Mouse (Mus musculus) mouse embryonic stem cell (cell line): Measurements from ENCODE around the gene Gm21994.
"Not testable (repeated sequence)": the region's sequence is repeated elsewhere in the genome, so short reads cannot be mapped to it uniquely, and the experiment has no call there.

Source experiments
- in situ Hi-C, 2 experiments: fragments of 300-500 bp; cut with MboI; formaldehyde crosslinking; loops; 1 replicate in 1 of 2; 3 replicates in 1 of 2; pipeline ENCODE4 v1.14.3; 2019 to 2020; ENCODE audit warnings: low sequenced_read_pairs in 2 of 2, low pct_unique_long_range_greater_than_20kb in 1 of 2, mixed read lengths in 1 of 2; ENCODE audit not compliant: unreplicated experiment in 1 of 2

Gene Gm21994

DNA sequence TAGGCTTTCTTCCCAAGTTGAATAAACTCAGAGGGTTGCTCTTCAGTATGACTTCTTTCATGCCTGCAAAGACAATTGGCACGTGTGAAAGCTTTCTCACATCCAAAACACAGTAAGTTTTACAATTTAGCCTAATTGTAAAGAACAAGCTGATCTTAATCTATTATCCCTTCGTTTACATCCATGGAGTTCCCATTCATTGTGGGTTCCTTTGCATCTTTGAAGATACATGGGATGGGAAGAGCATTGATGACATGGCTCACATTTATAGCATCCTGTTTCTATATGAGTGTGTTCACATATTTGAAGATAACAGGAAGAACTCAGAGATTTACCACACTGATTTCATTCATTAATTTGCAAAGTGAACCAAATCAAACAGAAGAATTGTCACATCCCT is at the start of gene Gm21994:
Gene Gm21994, minus strand, starts transcription at position 101 of the 400 bp plus-strand sequence.
- in situ Hi-C loops = not testable (repeated sequence)

- in situ Hi-C loops = no loop called here
Measured at GRCm38 (mm10) chr2:150299096-150299495, 43.7 kb upstream of the Gm21994 start.

DNA sequence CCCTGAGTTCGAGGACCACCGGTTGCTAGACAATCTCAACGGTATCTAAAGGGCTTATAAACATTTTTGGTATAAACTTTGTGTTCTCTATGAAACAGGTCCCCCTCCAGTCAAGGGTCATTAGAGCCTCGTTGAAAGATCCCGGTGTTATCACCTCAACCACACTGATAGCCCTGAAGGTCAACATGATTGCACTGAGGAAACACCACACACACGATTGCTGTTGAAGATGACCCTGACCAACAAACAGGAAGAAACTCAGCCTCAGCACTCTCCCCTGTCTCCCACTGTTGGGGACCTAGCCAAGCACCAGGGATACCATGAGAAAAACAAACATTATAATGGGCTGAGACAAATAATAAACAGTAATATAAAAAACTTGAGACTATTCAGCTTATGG is 38.3 kb upstream of the Gm21994 start:
- in situ Hi-C loops = no loop called here

GRCm38 (mm10) chr2:150257291-150257690 is 1.9 kb upstream of the Gm21994 start, which contains the start of gene Gm14124:
Gene Gm14124 (plus strand): TSS chr2:150257517.
- in situ Hi-C loops = not testable (repeated sequence)

DNA sequence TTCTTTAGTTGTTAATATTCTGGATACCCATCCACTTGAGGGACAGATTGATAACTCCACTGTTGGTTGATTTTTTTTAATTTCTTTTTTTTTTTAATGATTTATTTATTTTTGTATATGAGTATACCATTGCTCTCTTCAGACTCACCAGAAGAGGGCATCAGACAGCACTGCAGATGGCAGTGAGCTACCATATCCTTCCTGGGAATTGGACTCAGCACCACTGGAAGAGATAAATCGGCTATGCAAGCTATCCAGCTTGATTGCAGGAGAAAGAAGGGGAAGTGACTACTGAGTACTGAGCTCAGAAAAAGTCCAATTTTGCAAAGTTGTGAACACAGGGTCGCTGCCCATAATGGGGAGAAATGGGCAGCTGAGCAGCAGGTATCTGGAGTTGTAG is 1.5 kb upstream of the Gm21994 start:
- in situ Hi-C loops = not testable (repeated sequence)

DNA sequence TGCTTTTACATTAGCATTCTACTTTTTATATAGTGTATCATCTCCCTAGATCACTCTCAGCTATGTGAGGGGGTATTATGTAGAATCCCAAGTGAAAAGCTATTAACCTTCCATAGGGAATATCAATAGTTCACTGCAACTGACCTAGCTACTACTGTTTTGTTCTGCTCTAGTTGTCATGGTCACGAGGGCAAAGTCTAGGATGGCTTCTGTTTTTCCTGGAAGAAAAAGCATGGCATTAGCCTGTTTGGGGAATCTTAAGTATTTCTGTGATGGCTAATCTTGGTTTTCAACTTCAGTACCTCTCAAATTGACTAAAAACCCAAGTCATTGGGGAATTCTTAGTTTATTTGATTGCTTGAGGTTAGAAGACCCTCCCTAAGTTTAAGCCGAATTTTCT is 12.2 kb downstream of the Gm21994 start:
- in situ Hi-C loops = no loop called here

- in situ Hi-C loops = not testable (repeated sequence)
Measured at GRCm38 (mm10) chr2:150223263-150223662, 32.1 kb downstream of the Gm21994 start.

DNA sequence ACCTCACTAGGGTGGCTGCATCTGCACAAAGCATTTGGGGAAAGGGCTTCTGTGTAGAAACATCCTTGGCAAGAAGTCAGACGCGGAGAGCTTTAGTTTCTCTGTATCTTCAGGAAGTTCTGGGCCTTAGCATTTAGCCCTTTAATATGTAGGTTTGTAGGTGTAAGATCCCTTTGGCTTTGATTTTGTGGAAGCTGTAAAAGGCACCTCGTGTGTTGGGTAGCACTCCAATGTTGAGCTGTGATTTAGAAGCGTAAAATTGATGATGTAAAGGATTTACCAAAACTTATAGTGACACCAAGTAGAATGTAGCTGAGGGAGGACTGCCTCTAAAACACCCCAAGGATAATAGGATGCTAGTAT is 37.0 kb downstream of the Gm21994 start:
- in situ Hi-C loops = not testable (repeated sequence)

GRCm38 (mm10) chr2:150217600-150218362 is 37.6 kb downstream of the Gm21994 start, which contains the start of gene Zfp937:
Gene Zfp937 (plus strand): TSS chr2:150218073.
- in situ Hi-C loops = not testable (repeated sequence)
